Mouse (Mus musculus): Measurements from ENCODE around the gene Kansl2. TPM values are rescaled to one million over a fixed set of nuclear protein-coding genes. Genes with fewer than 3 reads are reported as not detected.

Gene Kansl2
- polyA plus RNA-seq, 1 experiment: 178 TPM

- TF ChIP-seq CEBPB (IDR thresholded peaks at IDR 0.05; ENCODE audit: low read depth): no peak
- no peak for TF ChIP-seq FOSL1 (IDR thresholded peaks at IDR 0.05; ENCODE audit: insufficient read depth, low read length, poor library complexity, severe bottlenecking)
- TF ChIP-seq CTCF (IDR thresholded peaks at IDR 0.05; ENCODE audit: control insufficient read depth, insufficient read depth, insufficient read length): no peak
- no peak for TF ChIP-seq MAX (IDR thresholded peaks at IDR 0.05)
- TF ChIP-seq MYOD1 (IDR thresholded peaks at IDR 0.05; ENCODE audit: control insufficient read depth, insufficient read length, low read depth): no peak
- no peak for TF ChIP-seq MYOG (IDR thresholded peaks at IDR 0.05; ENCODE audit: control insufficient read depth, extremely low read depth, insufficient read length)
- TF ChIP-seq USF1 (IDR thresholded peaks at IDR 0.05; ENCODE audit: low read depth): no peak
Measured at GRCm38 (mm10) chr15:98573293-98573692, 39.2 kb upstream of the Kansl2 start.

GRCm38 (mm10) chr15:98570873-98571538 is 36.9 kb upstream of the Kansl2 start, which contains the start of the genes Ccnt1 and 4930415O20Rik:
Gene Ccnt1, minus strand, starts transcription at chr15:98570923.
Gene 4930415O20Rik, plus strand, starts transcription at chr15:98571004.
- H3ac ChIP-seq (ENCODE audit: control insufficient read depth, insufficient read length, low read depth): no peak within 1 kb of the TSS
- H3K79me3 ChIP-seq (ENCODE audit: low read depth): peaks cover 29% of the 10 kb centered on the region
- TF ChIP-seq CTCF (IDR thresholded peaks at IDR 0.05; ENCODE audit: control insufficient read depth, insufficient read depth, insufficient read length) (no peak), MYOD1 (IDR thresholded peaks at IDR 0.05; ENCODE audit: control insufficient read depth, insufficient read length, low read depth) (no peak), CEBPB (IDR thresholded peaks at IDR 0.05; ENCODE audit: low read depth) (no peak), USF1 (IDR thresholded peaks at IDR 0.05; ENCODE audit: low read depth) (no peak), MAX (IDR thresholded peaks at IDR 0.05) (no peak), MYOG (IDR thresholded peaks at IDR 0.05; ENCODE audit: control insufficient read depth, extremely low read depth, insufficient read length) (no peak), FOSL1 (IDR thresholded peaks at IDR 0.05; ENCODE audit: insufficient read depth, low read length, poor library complexity, severe bottlenecking) (no peak)
- H3K79me2 ChIP-seq (ENCODE audit: control insufficient read depth, insufficient read depth): peaks cover 39% of the 10 kb centered on the region
- no peaks in the 10 kb centered on the region for H3K27me3 ChIP-seq (ENCODE audit: control insufficient read depth, insufficient read depth, insufficient read length)
- peaks cover 4% of the 10 kb centered on the region for H3K36me3 ChIP-seq (ENCODE audit: control insufficient read depth, insufficient read depth)
- no peak within 1 kb of the TSS for H3K4me3 ChIP-seq (ENCODE audit: insufficient read depth, poor library complexity, severe bottlenecking)

More at GRCm38 (mm10) chr15:98573293-98573692, 39.2 kb upstream of the Kansl2 start:
- H3K79me3 ChIP-seq (ENCODE audit: low read depth): peaks cover 11% of the 10 kb centered on the region
- no peaks in the 10 kb centered on the region for H3K27me3 ChIP-seq (ENCODE audit: control insufficient read depth, insufficient read depth, insufficient read length)
- H3ac ChIP-seq (ENCODE audit: control insufficient read depth, insufficient read length, low read depth): no peak overlapping the region
- H3K4me3 ChIP-seq (ENCODE audit: insufficient read depth, poor library complexity, severe bottlenecking): no peak overlapping the region
- H3K79me2 ChIP-seq (ENCODE audit: control insufficient read depth, insufficient read depth): peaks cover 17% of the 10 kb centered on the region
- peaks cover 4% of the 10 kb centered on the region for H3K36me3 ChIP-seq (ENCODE audit: control insufficient read depth, insufficient read depth)

GRCm38 (mm10) chr15:98569795-98570365 is 35.8 kb upstream of the Kansl2 start:
- H3K4me3 ChIP-seq (ENCODE audit: insufficient read depth, poor library complexity, severe bottlenecking): no peak overlapping the region
- H3K27me3 ChIP-seq (ENCODE audit: control insufficient read depth, insufficient read depth, insufficient read length): no peaks in the 10 kb centered on the region
- H3K36me3 ChIP-seq (ENCODE audit: control insufficient read depth, insufficient read depth): peaks cover 11% of the 10 kb centered on the region
- H3ac ChIP-seq (ENCODE audit: control insufficient read depth, insufficient read length, low read depth): no peak overlapping the region
- H3K79me2 ChIP-seq (ENCODE audit: control insufficient read depth, insufficient read depth): peaks cover 50% of the 10 kb centered on the region
- H3K79me3 ChIP-seq (ENCODE audit: low read depth): peaks cover 40% of the 10 kb centered on the region
- TF ChIP-seq CEBPB (IDR thresholded peaks at IDR 0.05; ENCODE audit: low read depth) (no peak), FOSL1 (IDR thresholded peaks at IDR 0.05; ENCODE audit: insufficient read depth, low read length, poor library complexity, severe bottlenecking) (no peak)

GRCm38 (mm10) chr15:98569216-98569615 is 35.2 kb upstream of the Kansl2 start:
- TF ChIP-seq MYOD1 (IDR thresholded peaks at IDR 0.05; ENCODE audit: control insufficient read depth, insufficient read length, low read depth) (no peak), MAX (IDR thresholded peaks at IDR 0.05) (no peak), CTCF (IDR thresholded peaks at IDR 0.05; ENCODE audit: control insufficient read depth, insufficient read depth, insufficient read length) (no peak), MYOG (IDR thresholded peaks at IDR 0.05; ENCODE audit: control insufficient read depth, extremely low read depth, insufficient read length) (no peak), FOSL1 (IDR thresholded peaks at IDR 0.05; ENCODE audit: insufficient read depth, low read length, poor library complexity, severe bottlenecking) (no peak), USF1 (IDR thresholded peaks at IDR 0.05; ENCODE audit: low read depth) (no peak), CEBPB (IDR thresholded peaks at IDR 0.05; ENCODE audit: low read depth) (no peak)
- H3K36me3 ChIP-seq (ENCODE audit: control insufficient read depth, insufficient read depth): peaks cover 18% of the 10 kb centered on the region
- H3K4me3 ChIP-seq (ENCODE audit: insufficient read depth, poor library complexity, severe bottlenecking): peak overlapping the region; percentile 99
- no peaks in the 10 kb centered on the region for H3K27me3 ChIP-seq (ENCODE audit: control insufficient read depth, insufficient read depth, insufficient read length)
- no peak overlapping the region for H3ac ChIP-seq (ENCODE audit: control insufficient read depth, insufficient read length, low read depth)
- H3K79me2 ChIP-seq (ENCODE audit: control insufficient read depth, insufficient read depth): peaks cover 57% of the 10 kb centered on the region
- H3K79me3 ChIP-seq (ENCODE audit: low read depth): peaks cover 47% of the 10 kb centered on the region

- TF ChIP-seq CEBPB (IDR thresholded peaks at IDR 0.05; ENCODE audit: low read depth) (no peak), FOSL1 (IDR thresholded peaks at IDR 0.05; ENCODE audit: insufficient read depth, low read length, poor library complexity, severe bottlenecking) (no peak), CTCF (IDR thresholded peaks at IDR 0.05; ENCODE audit: control insufficient read depth, insufficient read depth, insufficient read length) (no peak)
Measured at GRCm38 (mm10) chr15:98568256-98569033, 34.4 kb upstream of the Kansl2 start.

More at GRCm38 (mm10) chr15:98568256-98569033, 34.4 kb upstream of the Kansl2 start:
- Histone ChIP-seq H3K27me3 (ENCODE audit: control insufficient read depth, insufficient read depth, insufficient read length) (no peaks in the 10 kb centered on the region), H3K79me2 (ENCODE audit: control insufficient read depth, insufficient read depth) (peaks cover 65% of the 10 kb centered on the region), H3K4me3 (ENCODE audit: insufficient read depth, poor library complexity, severe bottlenecking) (peak overlapping the region; percentile 99), H3ac (ENCODE audit: control insufficient read depth, insufficient read length, low read depth) (peak overlapping the region; percentile 86), H3K79me3 (ENCODE audit: low read depth) (peaks cover 55% of the 10 kb centered on the region), H3K36me3 (ENCODE audit: control insufficient read depth, insufficient read depth) (peaks cover 24% of the 10 kb centered on the region)

Data from C2C12 (cell line).